Mouse (Mus musculus) kidney, postnatal 10 days (tissue): ENCODE data around the gene Rhou.
A peak's percentile ranks its signal among the peaks of the same experiment; 100 is the strongest.

Experiments used
- DNase-seq: peaks from one replicate; pipeline ENCODE4 v3.0.0; 2021; ENCODE audit warnings: mixed read lengths

Rhou gene

DNA sequence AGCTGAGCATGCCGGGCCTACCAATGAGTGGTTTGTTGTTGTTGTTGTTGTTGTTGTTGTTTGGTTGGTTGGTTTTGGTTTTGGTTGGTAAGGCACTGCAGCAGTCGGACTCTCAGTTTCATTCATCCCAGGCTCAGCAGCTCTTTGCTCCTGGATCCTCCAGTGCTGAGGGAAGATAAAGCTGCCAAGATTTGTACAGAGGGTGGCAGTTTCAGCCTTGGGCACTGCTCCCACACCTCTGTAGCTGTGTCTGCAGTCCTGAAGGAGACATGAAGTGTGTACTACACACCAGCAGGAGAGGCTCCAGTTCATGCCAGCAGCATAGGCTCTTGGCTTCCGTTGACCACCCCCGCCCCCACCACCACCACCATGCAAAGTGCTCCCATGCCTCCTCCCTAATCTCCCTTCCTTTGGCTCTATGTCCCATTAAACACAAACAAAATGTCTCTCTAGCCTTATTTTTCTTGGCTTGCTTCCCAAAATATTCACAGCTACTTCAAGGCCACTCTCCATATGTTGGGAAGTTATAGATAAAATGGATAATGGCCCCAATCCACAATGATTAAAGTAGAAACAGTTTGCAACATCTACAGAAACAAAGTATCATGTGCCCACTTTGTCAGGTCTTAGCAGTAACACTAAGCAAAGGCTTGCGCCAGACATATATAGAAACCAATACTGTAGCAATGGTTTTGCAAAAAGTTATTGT, 2.2 kb upstream of the Rhou start:
- no peak for DNase-seq

DNA sequence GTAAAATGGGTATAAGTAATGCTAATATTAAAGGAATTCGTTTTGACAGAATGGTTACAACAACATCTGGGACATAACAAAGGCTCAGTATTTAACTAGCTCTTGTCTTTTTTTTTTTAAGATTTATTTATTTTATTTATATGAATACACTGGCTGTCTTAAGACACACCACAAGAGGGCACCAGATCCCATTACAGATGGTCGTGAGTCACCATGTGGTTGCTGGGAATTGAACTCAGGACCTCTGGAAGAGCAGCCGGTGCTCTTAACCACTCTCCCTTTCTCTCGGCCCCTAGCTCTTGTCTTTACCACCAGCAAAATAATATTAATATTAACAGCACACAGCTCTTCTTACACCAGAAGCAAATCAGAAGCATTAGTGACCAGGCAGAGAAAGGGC, 1.1 kb upstream of the Rhou start:
- no peak for DNase-seq

DNA sequence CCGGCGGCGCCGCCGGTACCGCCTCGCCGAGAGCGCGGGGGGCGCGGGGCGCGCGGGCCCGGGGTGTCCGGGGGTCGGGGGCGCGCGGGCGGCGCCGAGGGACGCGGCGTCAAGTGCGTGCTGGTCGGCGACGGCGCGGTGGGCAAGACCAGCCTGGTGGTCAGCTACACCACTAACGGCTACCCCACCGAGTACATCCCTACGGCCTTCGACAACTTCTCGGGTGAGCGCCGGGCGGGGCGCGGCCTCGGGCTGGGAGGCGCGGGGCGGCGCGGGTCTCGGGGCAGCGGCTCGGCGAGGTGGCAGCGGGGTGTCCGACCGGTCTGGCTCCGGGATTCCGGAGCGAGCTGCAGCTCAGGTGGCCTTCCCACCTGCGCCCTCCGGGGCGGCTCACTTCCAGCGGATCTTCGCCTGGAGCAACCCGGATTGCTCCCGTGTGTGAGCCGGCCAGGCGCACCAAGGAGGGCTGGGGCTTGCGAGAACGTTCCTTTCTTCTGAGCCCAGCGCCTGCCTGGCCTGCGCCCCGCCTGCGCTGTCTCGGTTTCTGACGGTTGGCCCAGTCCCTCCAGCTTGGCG, 353 bp downstream of the Rhou start:
- peak; percentile 75 for DNase-seq

DNA sequence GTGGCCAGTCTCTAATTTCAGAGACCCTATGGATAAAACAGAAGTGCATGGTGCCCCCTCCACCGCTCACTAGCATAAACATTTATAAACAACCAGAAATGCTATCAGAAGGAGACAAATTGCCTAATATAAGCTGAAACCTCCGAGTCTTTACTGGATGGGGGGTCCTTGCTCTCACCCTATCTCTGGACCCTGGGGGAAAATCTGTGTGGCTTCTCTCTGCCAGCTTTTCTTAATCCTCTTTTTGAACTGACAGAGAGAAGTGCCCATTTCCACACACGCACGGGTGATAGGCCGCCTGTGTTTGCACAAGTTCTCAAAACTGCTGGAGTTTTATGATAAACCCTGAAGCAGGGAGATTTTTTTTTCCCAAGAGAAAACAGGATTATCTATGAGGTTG, 1.0 kb downstream of the Rhou start:
- DNase-seq, result no peak

DNA sequence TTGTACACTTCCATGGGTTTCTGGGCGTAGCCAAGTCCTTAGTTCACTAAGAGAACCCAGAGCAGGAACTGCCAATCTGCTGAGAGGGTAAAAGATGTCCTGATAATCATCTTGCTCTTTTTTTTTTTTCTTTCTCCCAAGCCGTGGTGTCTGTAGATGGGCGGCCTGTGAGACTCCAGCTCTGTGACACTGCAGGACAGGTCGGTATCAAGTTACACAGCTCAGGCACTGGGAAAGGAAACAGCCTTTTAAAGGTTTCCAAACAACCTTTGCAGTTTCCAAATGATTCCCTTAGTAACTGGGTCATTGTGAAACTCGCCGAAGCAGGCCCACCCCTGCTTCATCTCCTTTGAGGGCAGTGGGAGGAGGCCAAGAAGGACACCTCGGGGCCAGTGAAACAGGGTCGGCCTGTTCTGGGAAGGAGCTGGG, 1.6 kb downstream of the Rhou start:
- DNase-seq, result peak; percentile 22

DNA sequence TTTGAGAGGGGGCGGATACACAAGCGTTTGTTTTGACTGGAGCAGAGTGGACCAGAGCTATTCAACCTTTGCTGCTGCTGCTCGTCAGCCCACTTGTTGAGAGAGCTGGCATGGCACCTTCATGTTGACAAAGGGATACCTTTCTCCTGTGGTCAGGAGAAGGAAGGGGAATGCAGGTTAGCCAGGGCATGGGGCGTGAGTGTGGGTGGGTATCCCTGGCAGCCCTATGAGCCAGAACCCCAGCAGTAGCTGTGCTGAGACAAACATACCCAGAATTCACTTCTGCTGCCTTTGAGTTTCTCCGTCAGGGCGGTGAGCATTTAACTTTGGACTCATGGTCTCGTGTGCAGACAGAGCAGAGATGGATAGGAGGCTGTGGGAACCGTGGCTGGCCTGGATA, 4.1 kb downstream of the Rhou start:
- DNase-seq, result no peak

DNA sequence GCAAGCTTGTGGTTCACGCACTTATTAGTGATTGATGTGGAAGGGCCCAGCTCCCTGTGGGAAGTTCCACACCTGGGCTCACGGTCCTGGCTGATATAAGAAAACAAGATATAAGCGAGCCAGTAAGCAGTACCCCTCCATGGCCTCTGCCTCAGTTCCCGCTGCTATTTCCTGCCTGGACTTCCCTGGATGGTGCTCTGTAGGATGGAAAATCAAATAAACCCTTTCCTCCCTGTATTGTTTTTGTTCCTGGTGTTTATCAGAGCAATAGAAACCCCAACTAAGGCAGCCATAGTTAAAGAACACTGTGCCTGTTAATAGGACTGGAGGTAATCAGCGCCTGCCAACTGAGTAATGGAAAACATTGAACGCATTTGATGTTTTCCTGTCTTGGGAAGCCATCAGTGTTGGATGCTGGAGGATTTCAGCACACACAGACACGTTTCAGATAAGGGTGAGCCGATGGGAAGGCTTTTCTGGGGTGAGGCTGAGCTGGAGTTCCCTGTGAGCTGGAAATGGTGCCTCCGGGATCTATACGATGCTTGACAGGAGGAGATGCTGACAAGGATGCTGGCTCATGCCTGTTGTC, 5.8 kb downstream of the Rhou start:
- DNase-seq, result no peak

DNA sequence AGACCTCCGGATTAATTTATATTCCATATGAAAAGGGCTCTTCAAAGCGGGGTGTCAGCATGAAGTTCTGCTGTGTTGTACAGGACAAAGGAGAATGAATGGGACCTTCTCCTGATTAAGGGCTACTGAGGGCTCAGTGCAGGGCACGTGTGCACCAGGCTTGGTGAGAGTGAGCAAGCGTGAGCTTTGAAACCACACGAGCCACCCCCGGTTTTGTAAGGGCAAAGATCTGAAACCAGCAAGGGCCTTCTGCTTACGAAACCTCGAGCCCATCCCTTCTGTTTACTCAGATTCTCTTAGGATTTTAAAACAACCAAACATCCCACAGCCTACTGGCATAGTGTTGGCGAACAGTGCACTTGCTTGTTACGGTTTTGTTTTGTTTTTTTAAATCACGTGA, 7.8 kb downstream of the Rhou start:
- DNase-seq, result no peak

DNA sequence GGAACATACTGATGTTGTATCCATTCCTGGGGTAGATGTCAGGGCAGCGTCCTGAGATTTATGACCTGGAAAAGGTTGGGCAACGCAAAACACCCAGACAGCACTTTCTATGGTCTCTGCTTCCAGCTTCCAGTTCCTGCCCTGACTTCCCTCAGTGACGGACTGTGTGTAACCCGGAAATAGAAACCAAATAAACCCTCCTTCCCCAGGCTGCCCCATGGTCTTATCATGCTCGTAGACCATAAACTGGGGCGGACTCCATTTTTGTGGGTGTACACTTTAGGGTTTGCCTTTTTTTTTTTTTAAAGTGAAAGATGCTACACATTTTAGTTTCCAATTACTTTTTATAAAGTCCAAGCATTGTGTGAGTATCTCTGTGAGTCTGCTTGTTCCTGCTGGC, 11.9 kb downstream of the Rhou start:
- no peak for DNase-seq

DNA sequence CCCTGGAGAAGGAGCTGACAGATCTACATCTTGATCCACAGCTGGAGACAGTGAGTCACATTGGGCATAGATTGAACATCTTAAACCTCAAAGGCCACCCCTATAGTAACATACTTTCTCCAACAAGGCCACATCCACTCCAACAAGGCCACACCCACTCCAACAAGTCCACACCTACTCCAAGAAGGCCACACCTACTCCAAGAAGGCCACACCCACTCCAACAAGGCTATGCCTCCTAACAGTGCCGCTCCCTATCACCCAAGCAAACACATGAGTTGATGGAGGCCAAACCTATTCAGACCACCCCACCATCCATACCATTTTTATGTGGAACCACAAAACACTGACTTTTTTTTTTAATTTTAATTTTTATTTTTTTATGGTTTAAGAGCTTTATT, 13.1 kb downstream of the Rhou start:
- DNase-seq, result no peak

DNA sequence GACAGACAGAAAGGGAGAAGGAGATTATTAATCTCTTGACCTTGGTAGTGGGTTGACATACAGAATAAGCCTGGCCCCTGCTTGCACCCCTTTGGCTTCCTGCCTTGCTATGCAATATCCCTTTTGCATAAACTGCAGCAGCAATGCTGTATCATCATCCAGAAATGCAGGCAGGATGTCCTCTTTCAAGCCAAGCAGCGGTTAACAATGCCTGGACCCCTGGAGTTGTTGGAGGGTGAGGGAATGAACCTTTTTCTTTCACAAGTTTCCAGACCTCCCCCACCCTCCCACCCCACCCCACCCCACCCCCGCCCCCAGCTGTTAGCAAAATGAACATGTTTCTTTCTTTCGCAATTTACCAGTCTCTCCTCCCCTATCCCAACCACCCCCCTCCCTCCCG, 15.0 kb downstream of the Rhou start:
- no peak for DNase-seq

DNA sequence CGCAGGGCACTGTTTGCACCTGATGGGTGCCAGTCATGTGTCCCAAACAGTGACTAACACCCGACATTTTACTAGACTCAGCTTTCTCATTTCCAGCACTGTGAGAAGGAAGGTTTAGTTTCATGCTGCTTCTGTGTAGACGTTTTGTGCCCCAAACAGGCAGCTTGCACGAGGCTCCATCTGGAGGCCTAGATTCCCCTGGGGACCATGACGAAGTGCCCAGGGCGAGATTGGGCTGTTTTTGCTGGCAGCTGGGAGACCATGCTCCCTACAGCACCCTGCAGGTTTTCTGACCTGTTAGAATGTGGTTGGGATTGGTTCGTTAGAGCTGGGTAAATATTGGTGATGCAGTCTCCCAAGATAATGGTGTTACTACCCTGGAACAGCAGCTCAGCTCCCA, 17.0 kb downstream of the Rhou start:
- no peak for DNase-seq

DNA sequence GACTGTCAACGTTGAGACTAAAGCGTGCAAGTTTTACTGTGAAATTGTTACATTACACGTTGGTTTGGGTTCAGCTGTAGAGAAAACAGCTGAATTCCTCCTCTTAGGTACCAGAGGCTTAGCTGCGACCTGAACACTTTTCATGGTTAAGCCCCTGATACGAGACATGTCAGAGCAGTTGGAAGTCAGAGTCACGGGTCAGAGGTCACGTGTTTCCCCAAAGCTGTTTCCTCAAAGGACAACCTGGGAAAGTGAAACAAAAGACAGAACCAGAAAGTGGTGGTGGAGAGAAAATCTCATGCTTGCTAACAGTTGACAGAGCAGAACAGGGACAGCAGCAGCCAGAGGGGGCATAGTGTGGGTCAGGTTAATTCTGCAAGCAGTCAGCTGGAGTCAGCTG, 17.7 kb downstream of the Rhou start:
- DNase-seq, result no peak

DNA sequence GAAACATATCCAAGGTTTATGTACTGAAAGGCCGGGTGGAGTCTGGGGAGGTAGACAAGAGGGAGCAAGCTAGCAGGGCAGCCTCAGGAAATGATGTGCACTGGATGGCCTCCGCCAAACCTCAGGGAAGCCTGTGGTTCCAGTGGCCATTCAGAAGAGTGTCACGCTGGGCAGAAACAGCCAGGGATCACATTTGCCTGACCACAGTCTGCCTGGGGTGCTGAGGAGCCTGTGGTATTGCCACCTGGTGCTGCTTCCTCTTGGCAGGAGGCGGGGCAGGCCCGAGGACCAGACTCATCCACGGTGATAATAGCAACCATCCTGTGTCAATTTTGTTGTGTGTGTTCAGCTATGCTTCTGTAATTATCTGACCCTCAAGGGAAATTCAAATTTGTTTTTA, 18.9 kb downstream of the Rhou start:
- DNase-seq, result no peak

DNA sequence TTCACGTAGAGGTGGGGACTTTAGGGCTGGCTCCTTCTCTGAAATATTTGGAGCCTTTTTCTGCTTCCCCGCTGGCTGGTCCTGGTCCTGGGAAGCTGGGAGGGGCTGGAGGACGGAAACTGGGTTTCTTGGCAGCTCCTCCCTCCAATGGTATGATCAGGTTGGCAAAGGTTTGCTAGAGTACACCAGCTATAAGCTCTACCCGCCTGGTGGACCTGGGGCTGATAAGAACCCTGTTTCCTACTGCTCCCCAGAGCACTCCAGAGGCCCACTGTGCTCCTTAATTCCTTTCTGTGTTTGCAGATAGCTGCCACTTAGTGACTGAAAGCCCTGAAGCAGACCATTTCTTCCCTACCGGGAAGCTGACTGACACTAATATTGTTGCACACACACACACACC, 21.9 kb downstream of the Rhou start:
- DNase-seq, result no peak

DNA sequence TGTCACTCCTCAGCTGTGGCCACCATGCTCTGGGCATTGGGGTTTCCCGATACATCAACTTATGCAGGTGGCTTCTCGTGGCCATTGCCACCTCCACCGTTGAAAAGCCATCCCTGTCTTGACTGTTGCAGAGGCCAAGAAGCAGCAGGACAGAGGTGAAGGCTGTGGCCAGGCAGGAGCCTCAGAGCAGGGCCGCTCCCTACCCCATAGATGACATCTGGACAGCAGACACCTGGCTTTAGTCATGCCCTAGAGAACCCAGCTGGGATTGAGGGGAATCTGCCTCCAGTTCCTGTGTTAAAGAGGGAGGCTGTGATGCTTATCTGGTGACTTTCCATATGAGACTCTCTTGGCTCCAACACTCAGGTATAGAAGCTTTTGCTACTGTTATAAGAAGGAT, 24.7 kb downstream of the Rhou start:
- no peak for DNase-seq

DNA sequence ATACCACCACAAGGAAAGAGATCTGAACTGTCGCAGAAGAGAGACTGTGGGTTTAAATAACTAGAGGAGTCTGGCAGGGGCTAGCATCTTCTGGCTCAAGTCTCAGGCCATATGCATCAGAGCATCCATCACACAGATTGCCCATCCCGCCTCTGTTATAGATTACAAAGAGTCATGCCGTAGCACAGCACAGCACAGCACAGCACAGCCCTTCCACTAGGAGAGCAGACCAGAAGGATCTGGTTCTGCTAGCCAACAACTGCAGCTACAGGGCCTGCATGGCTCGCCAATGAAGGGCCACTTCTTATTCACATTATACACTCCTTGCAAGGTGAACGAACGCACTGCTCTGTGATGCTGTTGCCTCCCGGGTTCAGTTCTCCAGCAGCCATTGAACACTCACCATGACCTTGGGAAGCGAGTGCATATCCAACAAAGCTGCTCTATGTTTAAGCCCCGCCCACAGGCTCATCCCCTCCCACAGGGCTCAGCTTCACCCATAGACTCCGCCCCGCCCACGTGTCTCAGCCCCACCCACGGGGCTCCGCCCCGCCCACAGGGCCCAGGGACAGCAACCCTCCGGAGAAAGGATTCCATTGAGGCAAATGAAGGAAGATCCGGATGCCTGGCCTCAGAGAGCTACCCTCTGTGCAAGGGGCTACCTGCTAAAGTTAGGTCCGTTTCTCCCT, 28.5 kb downstream of the Rhou start:
- peak; percentile 69 for DNase-seq

DNA sequence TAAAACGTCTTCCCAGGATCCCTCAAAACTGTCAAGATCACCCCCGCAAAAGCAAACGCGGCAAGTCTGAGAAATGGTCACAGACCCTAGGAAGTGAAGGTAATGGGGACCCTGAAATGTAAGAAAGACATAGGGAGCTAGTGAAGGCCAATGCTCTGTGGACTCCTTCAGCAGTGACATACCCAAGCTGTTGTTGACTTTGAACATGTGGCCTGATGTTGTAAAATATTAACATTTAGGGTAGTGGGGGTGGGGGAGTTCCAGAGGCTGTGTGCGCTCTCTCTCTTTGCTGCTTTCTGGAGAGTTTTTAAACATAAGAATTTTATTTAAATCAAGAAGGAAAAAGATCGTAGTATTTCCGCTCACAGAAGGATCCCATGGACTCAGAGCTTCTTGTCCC, 29.6 kb downstream of the Rhou start:
- no peak for DNase-seq

DNA sequence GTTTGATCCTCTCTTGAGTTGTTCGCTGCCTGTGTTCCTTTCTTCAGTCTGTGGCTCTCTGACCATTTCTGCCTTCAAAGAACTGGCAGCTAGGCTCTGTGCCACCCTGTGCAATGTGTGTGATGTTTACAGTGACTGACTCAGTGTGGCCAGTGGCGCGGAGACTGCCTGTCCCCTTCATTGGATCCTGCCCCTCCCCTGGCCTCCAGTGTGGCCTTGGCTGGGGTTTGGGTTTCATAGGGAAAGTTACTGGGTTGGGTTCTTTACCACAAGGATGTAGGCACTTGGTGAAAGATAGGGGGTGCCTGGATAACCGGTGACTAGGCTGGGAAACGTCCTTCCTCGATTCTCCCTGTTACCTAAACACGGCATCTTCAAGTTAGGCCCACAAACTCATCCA, 31.1 kb downstream of the Rhou start:
- DNase-seq, result no peak

DNA sequence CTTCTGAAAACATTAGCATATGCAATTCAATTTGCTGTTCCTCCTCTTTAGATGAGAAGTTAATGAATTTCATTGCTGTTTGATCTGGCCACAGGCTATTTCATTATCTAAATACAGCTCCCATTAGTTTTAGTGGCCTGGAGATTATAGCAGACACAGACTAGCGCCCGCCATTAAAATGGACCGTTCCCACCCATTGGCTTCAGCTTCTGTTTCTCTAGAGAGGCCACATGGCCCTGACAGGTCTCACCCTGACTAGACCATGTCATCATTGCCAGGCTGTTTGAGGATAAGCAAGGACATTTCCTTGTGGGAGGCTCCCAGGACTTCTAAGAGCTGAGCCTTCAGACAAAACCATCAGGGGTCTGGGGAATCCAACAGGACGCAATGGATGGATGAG, 31.7 kb downstream of the Rhou start:
- no peak for DNase-seq

DNA sequence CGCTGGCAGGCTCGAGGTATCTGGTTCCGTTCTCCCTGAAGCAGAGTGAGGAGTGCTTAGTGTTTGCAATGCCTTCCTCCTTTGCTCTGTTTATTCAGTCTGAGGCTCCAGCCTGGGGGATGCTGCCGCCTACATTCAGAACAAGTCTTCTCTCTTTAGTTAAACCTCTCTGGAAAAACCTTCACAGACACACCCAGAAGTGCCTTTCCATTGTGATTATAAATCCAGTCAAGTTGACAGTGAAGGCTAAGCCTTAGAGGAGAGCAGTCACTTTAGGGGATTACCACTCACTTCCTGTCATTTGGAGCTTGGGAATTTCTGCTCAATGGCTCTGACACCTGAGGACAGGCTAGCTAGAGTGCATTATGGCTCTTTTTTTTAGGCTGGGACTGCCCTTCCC, 34.1 kb downstream of the Rhou start:
- no peak for DNase-seq

DNA sequence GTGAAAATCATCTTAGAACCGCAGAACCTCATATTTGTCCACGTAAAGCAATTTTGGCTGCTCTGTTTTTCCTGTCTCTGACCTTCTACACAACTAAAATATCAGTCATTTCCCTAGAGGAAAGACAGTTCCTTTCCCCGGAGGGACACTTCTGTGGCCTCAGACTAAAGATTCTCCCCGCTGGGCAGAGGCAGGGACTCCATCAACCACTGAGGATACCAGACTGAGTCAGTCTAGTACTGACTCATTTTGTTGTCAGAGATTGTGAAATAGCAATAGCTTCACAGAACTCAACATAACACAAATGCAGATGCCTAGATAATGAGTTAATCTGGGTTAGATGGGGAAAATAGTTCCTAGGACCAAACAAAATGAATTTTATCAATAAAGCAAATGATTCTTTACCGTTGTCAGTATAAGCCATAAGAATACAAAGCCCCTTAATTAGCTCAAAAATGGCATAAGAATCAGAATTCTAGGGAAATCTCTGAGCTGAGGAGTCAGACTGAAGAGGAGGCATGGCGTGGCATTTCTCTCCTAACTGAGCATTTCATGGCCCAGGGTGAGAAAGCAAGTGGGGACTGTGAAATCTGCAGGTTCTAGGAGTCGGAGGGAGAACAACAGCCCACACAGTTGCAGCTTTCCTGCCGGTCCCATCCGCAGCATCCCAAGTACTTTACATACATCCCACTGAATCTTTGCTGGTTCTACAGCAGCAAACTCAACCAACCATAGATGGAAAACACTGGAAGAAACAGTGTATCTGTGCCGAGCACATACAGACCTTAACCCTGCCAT, 38.6 kb downstream of the Rhou start:
- DNase-seq, result no peak

DNA sequence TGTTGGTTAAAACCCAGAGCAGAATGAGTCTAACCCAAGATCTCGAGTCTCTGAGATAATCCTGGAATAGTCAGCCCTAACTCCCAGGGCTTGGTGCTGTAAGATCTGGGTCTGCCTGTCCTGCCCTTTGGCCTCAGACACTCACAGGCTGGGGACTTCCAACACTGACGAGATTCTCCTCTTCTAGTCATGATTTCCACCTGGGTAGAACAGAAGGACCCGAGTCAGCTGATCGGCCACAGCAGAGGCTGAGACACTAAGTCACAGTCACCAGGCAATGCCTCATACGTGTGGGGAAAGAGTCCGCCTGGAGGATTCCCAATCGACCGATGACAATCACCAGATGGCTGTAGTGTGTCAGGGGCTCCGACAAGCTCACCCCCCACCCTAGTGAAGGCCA, 42.4 kb downstream of the Rhou start:
- no peak for DNase-seq
